Mouse (Mus musculus): Measurements from ENCODE around the gene Dpyd. TPM values are rescaled to one million over a fixed set of nuclear protein-coding genes. Genes with fewer than 3 reads are reported as not detected.

Dpyd gene
- 0.95 and 1.0 TPM in 2 replicates for polyA plus RNA-seq (2012; rRNA removed)

- H3K27ac ChIP-seq (ENCODE audit: control insufficient read depth, insufficient read depth, low read depth, low read length), result no peak within 1 kb of the TSS
Measured at GRCm38 (mm10) chr3:118561554-118562310, at the start of gene Dpyd. Gene Dpyd (plus strand): TSS chr3:118562129.

GRCm38 (mm10) chr3:118537676-118538075, 24.3 kb upstream of the Dpyd start:
- no peaks in the 10 kb centered on the region for H3K36me3 ChIP-seq (ENCODE audit: control insufficient read depth, insufficient read depth, low read length)
- TF ChIP-seq POLR2A (IDR thresholded peaks at IDR 0.05; ENCODE audit: control insufficient read depth, low read depth, low read length) (no peak), CTCF (IDR thresholded peaks at IDR 0.05; ENCODE audit: control insufficient read depth, insufficient read depth, insufficient replicate concordance, low read depth, low read length) (no peak)

More at GRCm38 (mm10) chr3:118561554-118562310, at the start of gene Dpyd:
- Histone ChIP-seq H3K4me1 (ENCODE audit: control insufficient read depth, insufficient read depth, low read length) (peaks cover 3% of the 10 kb centered on the region), H3K36me3 (ENCODE audit: control insufficient read depth, insufficient read depth, low read length) (no peaks in the 10 kb centered on the region), H3K4me3 (ENCODE audit: control insufficient read depth, low read depth, low read length) (peak within 1 kb of the TSS; percentile 75), H3K27me3 (ENCODE audit: control insufficient read depth, insufficient read depth, low read length) (no peaks in the 10 kb centered on the region)
- TF ChIP-seq POLR2A (IDR thresholded peaks at IDR 0.05; ENCODE audit: control insufficient read depth, low read depth, low read length) (peak; percentile 51), CTCF (IDR thresholded peaks at IDR 0.05; ENCODE audit: control insufficient read depth, insufficient read depth, insufficient replicate concordance, low read depth, low read length) (no peak)

GRCm38 (mm10) chr3:118541766-118542165, 20.2 kb upstream of the Dpyd start:
- no peaks in the 10 kb centered on the region for H3K4me1 ChIP-seq (ENCODE audit: control insufficient read depth, insufficient read depth, low read length)
- TF ChIP-seq CTCF (IDR thresholded peaks at IDR 0.05; ENCODE audit: control insufficient read depth, insufficient read depth, insufficient replicate concordance, low read depth, low read length) (no peak), POLR2A (IDR thresholded peaks at IDR 0.05; ENCODE audit: control insufficient read depth, low read depth, low read length) (no peak)
- H3K4me3 ChIP-seq (ENCODE audit: control insufficient read depth, low read depth, low read length), result no peak overlapping the region
- H3K27ac ChIP-seq (ENCODE audit: control insufficient read depth, insufficient read depth, low read depth, low read length), result no peak overlapping the region
- no peaks in the 10 kb centered on the region for H3K27me3 ChIP-seq (ENCODE audit: control insufficient read depth, insufficient read depth, low read length)
- no peaks in the 10 kb centered on the region for H3K36me3 ChIP-seq (ENCODE audit: control insufficient read depth, insufficient read depth, low read length)

More at GRCm38 (mm10) chr3:118537676-118538075, 24.3 kb upstream of the Dpyd start:
- H3K4me1 ChIP-seq (ENCODE audit: control insufficient read depth, insufficient read depth, low read length), result no peaks in the 10 kb centered on the region
- no peaks in the 10 kb centered on the region for H3K27me3 ChIP-seq (ENCODE audit: control insufficient read depth, insufficient read depth, low read length)
- no peak overlapping the region for H3K4me3 ChIP-seq (ENCODE audit: control insufficient read depth, low read depth, low read length)
- no peak overlapping the region for H3K27ac ChIP-seq (ENCODE audit: control insufficient read depth, insufficient read depth, low read depth, low read length)

GRCm38 (mm10) chr3:118547551-118548210, 14.2 kb upstream of the Dpyd start:
- TF ChIP-seq CTCF (IDR thresholded peaks at IDR 0.05; ENCODE audit: control insufficient read depth, insufficient read depth, insufficient replicate concordance, low read depth, low read length) (no peak), POLR2A (IDR thresholded peaks at IDR 0.05; ENCODE audit: control insufficient read depth, low read depth, low read length) (no peak)
- no peak overlapping the region for H3K4me3 ChIP-seq (ENCODE audit: control insufficient read depth, low read depth, low read length)
- no peaks in the 10 kb centered on the region for H3K4me1 ChIP-seq (ENCODE audit: control insufficient read depth, insufficient read depth, low read length)
- H3K27me3 ChIP-seq (ENCODE audit: control insufficient read depth, insufficient read depth, low read length), result no peaks in the 10 kb centered on the region
- H3K27ac ChIP-seq (ENCODE audit: control insufficient read depth, insufficient read depth, low read depth, low read length), result no peak overlapping the region
- no peaks in the 10 kb centered on the region for H3K36me3 ChIP-seq (ENCODE audit: control insufficient read depth, insufficient read depth, low read length)

GRCm38 (mm10) chr3:118557605-118558004, 4.3 kb upstream of the Dpyd start:
- Histone ChIP-seq H3K27me3 (ENCODE audit: control insufficient read depth, insufficient read depth, low read length) (no peaks in the 10 kb centered on the region), H3K4me3 (ENCODE audit: control insufficient read depth, low read depth, low read length) (no peak overlapping the region), H3K4me1 (ENCODE audit: control insufficient read depth, insufficient read depth, low read length) (peaks cover 3% of the 10 kb centered on the region), H3K27ac (ENCODE audit: control insufficient read depth, insufficient read depth, low read depth, low read length) (no peak overlapping the region), H3K36me3 (ENCODE audit: control insufficient read depth, insufficient read depth, low read length) (no peaks in the 10 kb centered on the region)
- TF ChIP-seq POLR2A (IDR thresholded peaks at IDR 0.05; ENCODE audit: control insufficient read depth, low read depth, low read length), result no peak
- TF ChIP-seq CTCF (IDR thresholded peaks at IDR 0.05; ENCODE audit: control insufficient read depth, insufficient read depth, insufficient replicate concordance, low read depth, low read length), result no peak

GRCm38 (mm10) chr3:118559936-118560335, 2.0 kb upstream of the Dpyd start:
- Histone ChIP-seq H3K4me1 (ENCODE audit: control insufficient read depth, insufficient read depth, low read length) (peaks cover 3% of the 10 kb centered on the region), H3K36me3 (ENCODE audit: control insufficient read depth, insufficient read depth, low read length) (no peaks in the 10 kb centered on the region), H3K4me3 (ENCODE audit: control insufficient read depth, low read depth, low read length) (no peak overlapping the region), H3K27ac (ENCODE audit: control insufficient read depth, insufficient read depth, low read depth, low read length) (no peak overlapping the region), H3K27me3 (ENCODE audit: control insufficient read depth, insufficient read depth, low read length) (no peaks in the 10 kb centered on the region)
- TF ChIP-seq POLR2A (IDR thresholded peaks at IDR 0.05; ENCODE audit: control insufficient read depth, low read depth, low read length) (no peak), CTCF (IDR thresholded peaks at IDR 0.05; ENCODE audit: control insufficient read depth, insufficient read depth, insufficient replicate concordance, low read depth, low read length) (no peak)

- Histone ChIP-seq H3K4me3 (ENCODE audit: control insufficient read depth, low read depth, low read length) (peak overlapping the region; percentile 75), H3K27me3 (ENCODE audit: control insufficient read depth, insufficient read depth, low read length) (no peaks in the 10 kb centered on the region), H3K36me3 (ENCODE audit: control insufficient read depth, insufficient read depth, low read length) (no peaks in the 10 kb centered on the region), H3K27ac (ENCODE audit: control insufficient read depth, insufficient read depth, low read depth, low read length) (no peak overlapping the region), H3K4me1 (ENCODE audit: control insufficient read depth, insufficient read depth, low read length) (peaks cover 3% of the 10 kb centered on the region)
- TF ChIP-seq CTCF (IDR thresholded peaks at IDR 0.05; ENCODE audit: control insufficient read depth, insufficient read depth, insufficient replicate concordance, low read depth, low read length) (no peak), POLR2A (IDR thresholded peaks at IDR 0.05; ENCODE audit: control insufficient read depth, low read depth, low read length) (no peak)
Measured at GRCm38 (mm10) chr3:118562311-118562671, 362 bp downstream of the Dpyd start.

All from testis, adult 2 months (tissue).